ENCODE assay signal across 7 mouse cellular contexts in genomic region chr1:58856811-58857210, GRCm38 (mm10).
DNase-seq lines count a peak whose midpoint lies in the region; ATAC-seq and TF ChIP-seq lines count a peak whose summit lies in the region.
"Not testable (repeated sequence)": the region's sequence is repeated elsewhere in the genome, so short reads cannot be mapped to it uniquely, and the experiment has no call there.

No protein-coding gene starts in this region.

- not testable (repeated sequence) for H3K9me3 ChIP-seq in CH12.LX (replicated peaks; ENCODE audit: low read length)

- peaks cover 23 to 61% of the 10 kb centered on the region in 2 experiments for H3K4me1 ChIP-seq in CH12.LX (ENCODE audit: control insufficient read depth in 1 of 2, insufficient read depth in 2 of 2)

- dilution Hi-C loops in CH12.LX (cut with MboI; ENCODE audit: extremely low pct_ligation_motif_present, extremely low pct_unique_long_range_greater_than_20kb, low sequenced_read_pairs) = not testable (repeated sequence)

- not testable (repeated sequence) for H3K79me2 ChIP-seq in CH12.LX (replicated peaks; ENCODE audit: control insufficient read depth, extremely low read depth, insufficient read depth, poor library complexity, severe bottlenecking)

- not testable (repeated sequence) for H3K9ac ChIP-seq in CH12.LX (ENCODE audit: insufficient read depth, low read depth)

- TF ChIP-seq RAD21 in CH12.LX (IDR thresholded peaks at IDR 0.05; ENCODE audit: low read depth, low read length) = not testable (repeated sequence)

- H3K4me3 ChIP-seq in CH12.LX (replicated peaks in 1 of 3; ENCODE audit: low read depth in 2 of 3, low read length in 2 of 3, poor library complexity in 1 of 3) = not testable (repeated sequence)

- H3K27ac ChIP-seq in CH12.LX (ENCODE audit: insufficient read depth, low read depth) = peak overlapping the region; percentile 15; the same call in 1 of the 2 replicates

- not testable (repeated sequence) for H3K27me3 ChIP-seq in CH12.LX (replicated peaks)

- peak; percentile 36 for ATAC-seq in inflammation-experienced regulatory T-cells, adult 6 months

- TF ChIP-seq POLR2A in CH12.LX (IDR thresholded peaks at IDR 0.05; ENCODE audit: low read depth, low read length) = not testable (repeated sequence)

- TF ChIP-seq EP300 in CH12.LX (IDR thresholded peaks at IDR 0.05; ENCODE audit: low read length) = peak; percentile 81

- TF ChIP-seq CTCF in CH12.LX (conservative IDR thresholded peaks at IDR 0.05 in 1 of 2, IDR thresholded peaks at IDR 0.05 in 1 of 2; ENCODE audit: low read depth in 2 of 2, low read length in 2 of 2) = not testable (repeated sequence)

- not testable (repeated sequence) for H3K36me3 ChIP-seq in CH12.LX (replicated peaks in 1 of 2; ENCODE audit: control insufficient read depth in 1 of 2, insufficient read depth in 1 of 2, low read length in 1 of 2)

- DNase-seq in 416B (ENCODE audit: low read depth) (peak; percentile 82), CH12.LX (ENCODE audit: extremely low read depth) (peak; percentile 70), NIH3T3 (ENCODE audit: low read depth) (peak; percentile 81)
- DNase-seq in adrenal gland, adult 8-10 months = peak; percentile 21
- peak; percentile 67 for DNase-seq in brain, adult 2 months (ENCODE audit: low read depth, low spot score)
- DNase-seq in frontal cortex, postnatal 36 days (ENCODE audit: low spot score in 2 of 2) = peak; percentile 11 to 15

- H3K4me2 ChIP-seq in CH12.LX (ENCODE audit: insufficient read depth, low read depth, poor library complexity, severe bottlenecking) = not testable (repeated sequence)

- in situ Hi-C loops in CH12.LX (cut with MboI; ENCODE audit: low pct_ligation_motif_present, low pct_unique_long_range_greater_than_20kb, low sequenced_read_pairs) = not testable (repeated sequence)

TF ChIP-seq in CH12.LX, 34 proteins besides CTCF, POLR2A, EP300 and RAD21:
- TF ChIP-seq JUND (conservative IDR thresholded peaks at IDR 0.05; ENCODE audit: low read depth, low read length) = peak; percentile 80
- TF ChIP-seq TCF12 (IDR thresholded peaks at IDR 0.05; ENCODE audit: low read depth, low read length) = peak; percentile 57; the same call in 1 of the 2 replicates
- TF ChIP-seq JUN (IDR thresholded peaks at IDR 0.05; ENCODE audit: insufficient read depth, low read depth, low read length) = peak; percentile 72
- peak; percentile 42; the same call in 1 of the 2 replicates for TF ChIP-seq MAFK (IDR thresholded peaks at IDR 0.05; ENCODE audit: insufficient replicate concordance, low read length)
- peak; percentile 66 for TF ChIP-seq ETS1 (conservative IDR thresholded peaks at IDR 0.05; ENCODE audit: low read depth, low read length)
- peak; percentile 13; the same call in 1 of the 2 replicates for TF ChIP-seq BHLHE40 (IDR thresholded peaks at IDR 0.05; ENCODE audit: low read depth, low read length)
- peak; percentile 78 for TF ChIP-seq IRF4 (IDR thresholded peaks at IDR 0.05; ENCODE audit: low read depth, low read length)
TF ChIP-seq in CH12.LX: peak in this region for 7; not testable (repeated sequence) for 27.

Comparison
In these comparisons a context has a peak if more than half of its experiments do, and no peak if none do; other contexts are left out.
1. DNase-seq: peak in every context shown above with its lines; median percentile 82 in 416B; 81 in NIH3T3; 70 in CH12.LX; 67 in brain, adult 2 months; 21 in adrenal gland, adult 8-10 months; 13 in frontal cortex, postnatal 36 days.